Mouse (Mus musculus): ENCODE data around the gene Rgs3. TPM values are rescaled to one million over a fixed set of nuclear protein-coding genes. Genes with fewer than 3 reads are reported as not detected.

The Rgs3 gene
- 25.3 and 28.9 TPM in 2 replicates for polyA plus RNA-seq (2015; fragmentation: Nextera tagmentation; extraction: Ambion mirVana)

GRCm38 (mm10) chr4:62559797-62560329 is at the start of gene Rgs3:
TSS of gene Rgs3 (plus strand) at chr4:62559847.

DNA sequence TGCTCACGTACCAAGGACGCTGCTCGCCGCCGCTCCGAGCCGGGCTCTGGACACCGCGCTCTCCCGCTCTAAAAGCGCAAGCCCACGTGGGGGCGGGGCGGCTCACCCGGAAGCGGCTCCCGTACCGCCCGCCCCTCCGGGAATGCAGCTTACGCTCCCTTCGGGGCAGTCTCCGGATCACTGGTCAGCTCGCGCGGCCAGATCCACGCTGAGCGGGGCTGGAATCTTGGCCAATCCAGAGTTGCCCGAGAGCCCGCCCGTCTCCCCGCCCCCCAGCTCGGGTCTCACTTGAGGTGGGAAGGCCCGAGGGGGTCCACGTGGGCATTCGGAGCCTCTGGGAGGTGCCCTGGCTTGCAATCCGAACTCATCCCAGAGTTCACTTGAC is 39.8 kb upstream of the Rgs3 start, which contains the start of gene Alad:
Gene Alad (minus strand): TSS at position 70 of the 385 bp plus-strand sequence.

GRCm38 (mm10) chr4:62524651-62525488 is 34.8 kb upstream of the Rgs3 start, which contains the start of the genes Pole3 and 4933430I17Rik:
TSS of gene Pole3 (minus strand) at chr4:62525068.
TSS of gene 4933430I17Rik (plus strand) at chr4:62525369.

Other genes starting within 250 kb of the Rgs3 start
- gene Fkbp15, start 199.3 kb upstream of the Rgs3 start, polyA plus RNA-seq (2015; fragmentation: Nextera tagmentation; extraction: Ambion mirVana): 16.1 and 19.1 TPM in 2 replicates
- gene Slc31a1, start 199.1 kb upstream of the Rgs3 start, polyA plus RNA-seq (2015; fragmentation: Nextera tagmentation; extraction: Ambion mirVana): 23.5 and 27.8 TPM in 2 replicates
- 80.3 and 86.8 TPM in 2 replicates for gene Cdc26, start 151.2 kb upstream of the Rgs3 start, polyA plus RNA-seq (2015; fragmentation: Nextera tagmentation; extraction: Ambion mirVana)
- gene Prpf4, start 151.1 kb upstream of the Rgs3 start, polyA plus RNA-seq (2015; fragmentation: Nextera tagmentation; extraction: Ambion mirVana): 7.8 and 8.0 TPM in 2 replicates
- gene Rnf183, start 124.6 kb upstream of the Rgs3 start, polyA plus RNA-seq (2015; fragmentation: Nextera tagmentation; extraction: Ambion mirVana): not detected in 2 replicates
- gene Wdr31, start 89.0 kb upstream of the Rgs3 start, polyA plus RNA-seq (2015; fragmentation: Nextera tagmentation; extraction: Ambion mirVana): 2.6 and 3.5 TPM in 2 replicates
- 7.5 and 8.6 TPM in 2 replicates for gene Bspry, start 79.8 kb upstream of the Rgs3 start, polyA plus RNA-seq (2015; fragmentation: Nextera tagmentation; extraction: Ambion mirVana)
- 11.5 and 15.8 TPM in 2 replicates for gene Hdhd3, start 56.4 kb upstream of the Rgs3 start, polyA plus RNA-seq (2015; fragmentation: Nextera tagmentation; extraction: Ambion mirVana)
- 56.3 and 60.7 TPM in 2 replicates for gene Alad, start 39.9 kb upstream of the Rgs3 start, polyA plus RNA-seq (2015; fragmentation: Nextera tagmentation; extraction: Ambion mirVana)
- gene Pole3, start 34.8 kb upstream of the Rgs3 start, polyA plus RNA-seq (2015; fragmentation: Nextera tagmentation; extraction: Ambion mirVana): 37.5 and 39.9 TPM in 2 replicates
- 0.16 and 0.40 TPM in 2 replicates for gene 4933430I17Rik, start 34.5 kb upstream of the Rgs3 start, polyA plus RNA-seq (2015; fragmentation: Nextera tagmentation; extraction: Ambion mirVana)